15 mouse cellular contexts compared by ENCODE assay signal in genomic region chr13:94647566-94647965, GRCm38 (mm10).
DNase-seq lines count a peak whose midpoint lies in the region.
"Had no signal": no experiment of that assay in that cellular context is flagged by ENCODE, and none has a peak within 500 bp of the region (broad histone marks: within the 10 kb centered on the region; RNA-seq: fewer than 3 reads in every experiment).

No protein-coding gene starts in this region.

- peak; percentile 19 for DNase-seq in heart, adult 11 months
- DNase-seq in heart, adult 9 months (ENCODE audit: low spot score in 2 of 2) = no peak
- DNase-seq in testis, postnatal 10 days (ENCODE audit: low spot score) = peak; percentile 36
- DNase-seq in testis, postnatal 14 days (ENCODE audit: low spot score) = no peak
- peak; percentile 31 for DNase-seq in ZHBTc4 (ENCODE audit: low read depth, low spot score)
- no peak for DNase-seq in adrenal gland, postnatal 4 days (ENCODE audit: low spot score in 2 of 2)
- no peak for DNase-seq in retina, postnatal 1 day
- DNase-seq: adrenal gland, postnatal 25 days; cerebellum, adult 11 months; cerebellum, adult 8-10 months; cerebellum, postnatal 14 days; forebrain, postnatal 0 days; gastrocnemius, adult 2 months; gastrocnemius, postnatal 25 days; heart, postnatal 4 days had no signal

Comparison
In these comparisons a context has a peak if more than half of its experiments do, and no peak if none do; other contexts are left out.
1. DNase-seq: peak in heart, adult 11 months (single experiment), testis, postnatal 10 days (single experiment) and ZHBTc4 (single experiment); none in heart, adult 9 months (0 of 2), testis, postnatal 14 days (single experiment), adrenal gland, postnatal 4 days (0 of 2) and retina, postnatal 1 day (single experiment).